Mouse (Mus musculus): ENCODE results near the gene Lamp2.
"Not testable (repeated sequence)": the region's sequence is repeated elsewhere in the genome, so short reads cannot be mapped to it uniquely, and the experiment has no call there.

The Lamp2 gene

GRCm38 (mm10) chrX:38423096-38423495, 33.2 kb downstream of the Lamp2 start:
- DNase-seq: no peak

GRCm38 (mm10) chrX:38422396-38422795, 33.9 kb downstream of the Lamp2 start:
- no peak for DNase-seq

DNA sequence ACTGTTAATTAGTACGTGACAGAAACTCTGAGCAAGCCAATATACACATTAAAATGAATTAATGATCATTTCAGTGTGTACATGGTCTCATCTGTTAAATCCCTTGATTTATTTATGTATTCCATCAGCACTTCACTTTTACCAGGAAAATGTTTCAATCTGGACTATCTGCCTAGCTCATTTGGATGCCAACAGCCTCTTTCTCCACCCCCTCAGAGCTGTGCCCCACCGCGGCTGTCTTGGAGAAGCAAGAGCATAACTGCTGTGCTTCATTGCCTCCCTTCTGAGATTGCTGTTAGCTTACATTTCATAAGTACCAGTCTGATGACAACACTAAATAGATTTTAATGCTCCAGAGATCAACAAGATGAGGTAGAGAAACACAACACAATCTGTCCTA, 52.4 kb downstream of the Lamp2 start:
- DNase-seq: no peak

GRCm38 (mm10) chrX:38402981-38403380, 53.3 kb downstream of the Lamp2 start:
- no peak for DNase-seq

DNA sequence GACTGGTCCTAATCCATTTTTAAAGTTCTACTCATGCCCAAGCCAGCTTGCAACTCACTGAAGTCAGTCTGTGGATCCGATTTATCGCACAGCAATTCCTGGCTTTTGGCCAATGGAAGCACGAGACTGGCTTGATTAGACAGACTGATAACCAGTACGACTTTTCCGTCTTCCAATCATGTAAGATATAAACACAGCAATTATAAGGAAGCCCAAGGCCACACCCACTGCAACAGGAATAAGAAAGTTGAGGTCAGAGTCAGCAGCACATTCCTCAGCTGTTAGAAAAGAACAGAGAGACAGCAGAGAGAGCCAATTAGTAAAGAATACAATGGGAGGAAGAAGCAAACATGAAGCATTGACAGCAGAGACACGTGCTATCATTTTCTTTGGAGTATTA, 54.2 kb downstream of the Lamp2 start:
- no peak for DNase-seq

DNA sequence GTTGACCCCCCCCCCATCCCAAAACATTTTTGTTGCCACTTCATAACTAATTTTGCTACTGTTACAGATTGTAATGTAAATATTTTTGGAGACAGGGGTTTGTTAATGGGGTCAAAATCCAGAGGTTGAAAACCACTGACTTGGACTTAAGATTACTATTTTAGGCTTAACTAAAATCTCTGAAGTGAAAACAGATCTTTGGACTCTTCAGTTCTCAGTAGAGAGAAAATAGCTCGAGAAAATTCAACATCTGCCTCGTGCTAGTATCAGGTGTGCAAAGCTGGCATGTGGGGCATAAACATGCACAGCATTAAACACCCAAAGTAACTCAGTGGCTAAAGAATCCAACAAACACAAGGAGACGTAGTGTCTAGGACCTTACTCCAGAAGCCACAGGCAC, 55.6 kb downstream of the Lamp2 start:
- DNase-seq: no peak

- no peak for DNase-seq
Observed at GRCm38 (mm10) chrX:38399671-38400070, 56.6 kb downstream of the Lamp2 start.

DNA sequence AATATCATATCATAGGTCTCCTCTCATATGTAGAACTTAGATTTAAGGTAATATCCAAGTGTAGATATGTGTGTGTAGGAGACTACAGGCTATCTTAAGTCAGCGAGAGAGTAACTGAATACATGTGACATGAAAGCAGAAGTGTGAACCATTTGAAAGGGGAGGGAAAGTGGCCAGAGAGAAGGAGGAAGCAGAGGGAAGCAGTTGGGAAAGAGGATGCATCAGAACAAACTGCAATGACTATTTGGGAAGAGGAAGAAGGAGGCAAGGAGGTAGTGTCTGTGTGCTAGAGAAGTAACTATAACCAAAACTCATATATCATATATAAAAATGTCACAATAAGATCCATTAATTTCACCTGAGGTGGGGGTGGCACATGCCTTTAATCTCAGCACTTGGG, 83.1 kb downstream of the Lamp2 start:
- DNase-seq: not testable (repeated sequence)

- DNase-seq: not testable (repeated sequence)
Observed at GRCm38 (mm10) chrX:38364621-38365020, 91.6 kb downstream of the Lamp2 start.

DNA sequence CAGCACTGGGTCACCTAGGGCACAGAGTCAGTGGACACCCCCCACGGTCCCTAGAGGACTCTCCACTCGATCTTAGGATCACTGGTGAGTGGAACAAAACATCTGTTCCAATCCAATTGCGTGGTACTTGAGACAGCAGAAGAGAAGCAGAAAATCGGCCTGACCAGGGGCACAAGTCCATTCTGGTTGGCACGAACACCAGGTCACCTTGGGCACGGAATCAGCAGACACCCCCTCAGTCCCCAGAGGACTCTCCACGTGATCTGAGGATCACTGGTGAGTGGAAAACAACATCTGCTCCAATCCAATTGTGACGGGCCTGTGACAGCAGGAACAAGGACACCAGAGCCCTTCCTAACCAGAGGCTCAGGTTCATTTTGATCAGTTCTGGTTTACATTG, 94.2 kb downstream of the Lamp2 start:
- DNase-seq: no peak
